Mouse (Mus musculus) stomach, postnatal 0 days (tissue): Measurements from ENCODE around the gene Kdm2b. TPM values are rescaled to one million over a fixed set of nuclear protein-coding genes. Genes with fewer than 3 reads are reported as not detected.

ENCODE experiments used
- ATAC-seq: fragments of 200-750 bp; cut with Nextera tagmentation; 2 replicates; pipeline ENCODE4 v1.8.0; 2017; ENCODE audit not compliant: low FRiP score, low TSS enrichment
- DNase-seq: peaks from one replicate; pipeline ENCODE4 v3.0.0-alpha.2; 2016; ENCODE audit warnings: low spot score
- H3K27ac ChIP-seq: fragments of 300-500 bp; sonication (generic); replicated peaks from 2 replicates; pipeline ENCODE4 v1.5.1; 2014; ENCODE audit warnings: mild to moderate bottlenecking, control low read depth
- H3K27me3 ChIP-seq: fragments of 300-500 bp; sonication (generic); 2 replicates; pipeline ENCODE4 v1.6.1; 2014; ENCODE audit warnings: low read length; ENCODE audit not compliant: control insufficient read depth, insufficient read depth
- H3K36me3 ChIP-seq: fragments of 300-500 bp; sonication (generic); 2 replicates; pipeline ENCODE4 v1.6.1; 2014; ENCODE audit warnings: low read length, mixed read lengths; ENCODE audit not compliant: control insufficient read depth, insufficient read depth
- H3K4me1 ChIP-seq: fragments of 300-500 bp; sonication (generic); replicated peaks from 2 replicates; pipeline ENCODE4 v1.6.1; 2014; ENCODE audit warnings: antibody characterized with exemption; ENCODE audit not compliant: control insufficient read depth, insufficient read depth
- H3K4me2 ChIP-seq: fragments of 300-500 bp; sonication (generic); replicated peaks from 2 replicates; pipeline ENCODE4 v1.6.1; 2014; ENCODE audit warnings: low read depth, mild to moderate bottlenecking, control low read depth, moderate library complexity
- H3K4me3 ChIP-seq: fragments of 300-500 bp; sonication (generic); 2 replicates; pipeline ENCODE4 v1.5.1; 2014; ENCODE audit warnings: low read depth, low read length, control low read depth
- H3K9ac ChIP-seq: fragments of 300-500 bp; sonication (generic); 2 replicates; pipeline ENCODE4 v1.6.1; 2014; ENCODE audit warnings: mild to moderate bottlenecking, low read length, control low read depth, mixed read lengths
- H3K9me3 ChIP-seq: fragments of 300-500 bp; sonication (generic); 2 replicates; pipeline ENCODE4 v1.6.1; 2016; ENCODE audit warnings: low read length; ENCODE audit not compliant: control insufficient read depth
- CTCF ChIP-seq: IDR thresholded peaks from 2 replicates; pipeline ENCODE4 v1.5.1; 2016; ENCODE audit warnings: antibody characterized with exemption, low read depth, mild to moderate bottlenecking, moderate library complexity
- EP300 ChIP-seq: optimal IDR thresholded peaks from 2 replicates; pipeline ENCODE3; 2016; ENCODE audit warnings: antibody characterized with exemption
- WGBS: fragments of 180-500 bp; shearing (Covaris S2); extraction: QIAGEN DNeasy Blood & Tissue Kit; methylation state at CpG from one replicate; pipeline ENCODE4 v1.1.7; 2014; 5-methylcytosine and 5-hydroxymethylcytosine counted together
- polyA plus RNA-seq: library from polyadenylated mRNA; unstranded; fragments of >200 nt; fragmentation: Nextera tagmentation; extraction: Ambion mirVana; gene quantifications from 2 replicates; pipeline ENCODE4 v1.2.1, GENCODE M21; 2015

The Kdm2b gene
- polyA plus RNA-seq, 1 experiment from 2014 or later, result 15.5 TPM

DNA sequence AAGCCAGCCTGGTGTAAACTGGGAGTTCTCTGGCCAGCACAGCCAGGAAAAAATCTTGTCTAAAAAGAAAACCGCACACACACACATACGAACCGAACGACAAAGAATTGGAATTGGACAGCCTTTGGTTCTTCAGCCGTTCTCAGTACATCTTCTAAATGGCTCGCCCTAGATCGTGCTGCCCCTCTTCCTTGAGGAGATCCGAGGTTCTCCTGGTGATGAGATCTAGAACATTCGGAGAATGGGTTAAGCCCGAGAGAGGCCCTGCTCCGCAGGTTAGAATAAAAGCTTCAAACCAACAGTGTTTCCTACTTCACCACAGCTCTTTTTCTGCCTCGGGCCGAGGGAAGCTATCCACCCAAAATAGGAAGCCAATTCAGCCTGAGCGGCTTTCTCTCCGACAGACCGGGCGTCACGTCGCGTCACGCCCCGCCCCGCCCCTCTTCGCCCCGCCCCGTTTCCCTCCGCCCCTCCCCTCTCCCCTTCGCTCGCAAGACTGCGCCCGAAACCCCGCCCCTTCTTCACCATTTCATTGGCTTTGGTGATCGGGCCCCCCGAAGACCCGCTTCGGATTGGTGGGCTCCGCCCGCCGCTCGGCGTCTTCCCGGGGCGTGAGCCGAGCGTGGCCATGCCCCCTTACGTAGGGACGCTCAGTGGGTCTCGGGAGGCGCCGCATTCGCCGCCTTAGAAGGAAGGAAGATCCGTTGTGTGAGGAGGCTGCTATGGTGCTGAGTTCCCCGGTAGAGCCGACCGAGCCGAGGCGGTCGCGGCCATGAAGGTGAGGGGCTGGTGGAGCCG is 139.9 kb downstream of the Kdm2b start, which contains the start of gene Rnf34:
Gene Rnf34 (plus strand): TSS at position 528 of the 798 bp plus-strand sequence.
- TF ChIP-seq CTCF, result no peak
- TF ChIP-seq EP300, result no peak
- 0 out of 2 replicates have a peak, but pooled peaks cover 4% of the 10 kb centered on the region for H3K4me1 ChIP-seq

DNA sequence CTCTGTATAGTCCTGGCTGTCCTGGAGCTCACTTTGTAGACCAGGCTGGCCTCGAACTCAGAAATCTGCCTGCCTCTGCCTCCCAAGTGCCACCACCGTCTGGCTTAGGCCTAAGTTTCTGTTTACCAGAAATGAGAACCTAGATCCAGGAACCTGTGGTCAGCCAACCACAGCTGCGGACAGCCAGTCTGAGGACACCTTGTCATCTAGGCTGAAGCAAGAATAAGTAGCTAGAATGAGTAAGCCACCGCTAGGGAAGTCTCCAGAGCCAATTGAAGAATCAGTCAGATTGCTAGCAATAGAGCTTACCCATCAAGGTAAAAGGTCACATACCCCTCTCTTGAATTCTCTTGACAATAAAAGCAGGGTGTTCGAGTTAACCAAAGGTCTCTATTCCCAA is 145.8 kb downstream of the Kdm2b start:
- no peaks in the 10 kb centered on the region for H3K27me3 ChIP-seq
- no peak overlapping the region for H3K4me3 ChIP-seq
- H3K4me2 ChIP-seq, result no peak overlapping the region
- no peak for DNase-seq
- no peak for ATAC-seq
- H3K4me1 ChIP-seq, result no peaks in the 10 kb centered on the region
- H3K9ac ChIP-seq, result no peak overlapping the region
- TF ChIP-seq CTCF (no peak), EP300 (no peak)
- H3K9me3 ChIP-seq, result no peaks in the 10 kb centered on the region
- no peaks in the 10 kb centered on the region for H3K36me3 ChIP-seq
- 85% methylated on average over 5 of the region's 5 CpGs for WGBS
- H3K27ac ChIP-seq, result no peak overlapping the region

More for the DNA sequence above, 139.9 kb downstream of the Kdm2b start, which contains the start of gene Rnf34:
- H3K9me3 ChIP-seq, result no peaks in the 10 kb centered on the region
- H3K27ac ChIP-seq, result peak within 1 kb of the TSS; percentile 93
- peak within 1 kb of the TSS; percentile 96 for H3K4me2 ChIP-seq
- peak; percentile 99 for ATAC-seq
- peak within 1 kb of the TSS; percentile 76 for H3K4me3 ChIP-seq
- DNase-seq, result peak; percentile 99
- peak within 1 kb of the TSS; percentile 92 for H3K9ac ChIP-seq
- under 1% methylated on average over 55 of the region's 61 CpGs for WGBS
- no peaks in the 10 kb centered on the region for H3K36me3 ChIP-seq
- no peaks in the 10 kb centered on the region for H3K27me3 ChIP-seq

DNA sequence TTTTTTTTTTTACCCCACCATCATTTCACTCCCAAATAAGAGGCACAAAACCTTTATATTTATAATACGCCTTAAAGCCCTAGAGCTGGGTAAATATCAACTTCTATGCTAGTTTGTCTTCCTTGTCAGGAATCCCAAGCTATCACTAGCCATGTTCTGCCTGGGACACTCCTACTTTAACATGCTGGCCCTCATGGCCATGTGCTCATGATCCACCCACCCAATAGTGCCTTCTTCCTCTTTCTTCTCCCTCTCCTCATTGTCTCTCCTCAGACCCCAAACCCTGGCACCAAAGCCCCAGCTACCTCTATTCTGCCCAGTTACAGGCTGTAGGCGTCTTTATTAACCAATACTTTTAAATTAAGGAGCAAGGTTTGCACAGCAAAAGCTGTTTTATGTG is 148.5 kb downstream of the Kdm2b start:
- no peak for ATAC-seq
- no peak for TF ChIP-seq CTCF
- no peak for TF ChIP-seq EP300
- Histone ChIP-seq H3K27me3 (no peaks in the 10 kb centered on the region), H3K9ac (no peak overlapping the region), H3K4me3 (no peak overlapping the region), H3K4me2 (no peak overlapping the region), H3K36me3 (no peaks in the 10 kb centered on the region), H3K27ac (no peak overlapping the region), H3K9me3 (no peaks in the 10 kb centered on the region), H3K4me1 (no peaks in the 10 kb centered on the region)
- WGBS, result 86% methylated on average over 2 of the region's 2 CpGs
- no peak for DNase-seq

DNA sequence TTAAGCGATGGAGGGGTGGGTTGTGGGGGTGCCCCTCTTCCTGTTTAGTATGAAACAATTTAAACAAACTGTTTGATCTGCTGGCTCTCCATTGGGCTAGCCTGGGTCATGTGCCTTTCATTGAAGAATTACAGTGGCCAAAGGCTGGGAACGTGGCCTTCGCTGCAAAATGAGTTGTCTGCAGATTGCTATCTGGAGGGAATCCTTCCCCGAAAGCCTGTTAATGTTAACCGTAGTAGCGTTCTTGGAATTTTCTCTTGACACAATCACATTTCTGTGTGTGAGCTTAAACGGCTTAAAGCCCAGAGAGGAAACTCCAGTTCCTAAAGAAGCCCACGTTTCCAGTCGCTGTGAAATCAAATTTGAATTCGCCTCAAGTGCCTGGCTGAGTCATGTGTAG is 156.6 kb downstream of the Kdm2b start:
- DNase-seq (no peak), ATAC-seq (no peak)
- WGBS, result 71% methylated on average over 10 of the region's 10 CpGs
- Histone ChIP-seq H3K4me3 (no peak overlapping the region), H3K27me3 (no peaks in the 10 kb centered on the region), H3K4me1 (no peaks in the 10 kb centered on the region), H3K27ac (no peak overlapping the region), H3K4me2 (no peak overlapping the region), H3K9ac (no peak overlapping the region), H3K36me3 (no peaks in the 10 kb centered on the region), H3K9me3 (no peaks in the 10 kb centered on the region)
- no peak for TF ChIP-seq EP300
- TF ChIP-seq CTCF, result no peak

DNA sequence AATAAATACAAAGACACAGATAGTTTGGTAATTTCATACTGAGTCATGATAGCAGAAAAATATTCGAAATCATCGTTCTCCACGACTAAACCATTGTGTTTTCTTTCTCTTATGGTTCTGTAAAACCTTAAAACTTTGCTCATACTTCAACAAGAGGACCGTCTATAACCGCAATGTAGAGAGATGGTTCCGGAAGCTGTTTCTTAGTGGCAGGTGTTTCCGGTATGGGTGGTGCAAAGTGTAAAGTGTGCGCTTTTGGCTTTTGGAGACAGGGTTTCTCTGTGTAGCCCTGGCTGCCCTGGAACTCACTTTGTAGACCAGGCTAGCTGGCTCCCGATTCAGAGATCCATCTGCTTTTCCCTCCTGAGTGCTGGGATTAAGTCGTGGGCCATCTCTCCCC is 157.1 kb downstream of the Kdm2b start:
- no peak for DNase-seq
- no peak overlapping the region for H3K4me3 ChIP-seq
- no peak overlapping the region for H3K27ac ChIP-seq
- 82% methylated on average over 10 of the region's 10 CpGs for WGBS
- H3K4me1 ChIP-seq, result no peaks in the 10 kb centered on the region
- no peak overlapping the region for H3K9ac ChIP-seq
- H3K4me2 ChIP-seq, result no peak overlapping the region
- H3K9me3 ChIP-seq, result no peaks in the 10 kb centered on the region
- no peaks in the 10 kb centered on the region for H3K36me3 ChIP-seq
- TF ChIP-seq CTCF, result no peak
- TF ChIP-seq EP300, result no peak
- no peaks in the 10 kb centered on the region for H3K27me3 ChIP-seq
- ATAC-seq, result no peak

DNA sequence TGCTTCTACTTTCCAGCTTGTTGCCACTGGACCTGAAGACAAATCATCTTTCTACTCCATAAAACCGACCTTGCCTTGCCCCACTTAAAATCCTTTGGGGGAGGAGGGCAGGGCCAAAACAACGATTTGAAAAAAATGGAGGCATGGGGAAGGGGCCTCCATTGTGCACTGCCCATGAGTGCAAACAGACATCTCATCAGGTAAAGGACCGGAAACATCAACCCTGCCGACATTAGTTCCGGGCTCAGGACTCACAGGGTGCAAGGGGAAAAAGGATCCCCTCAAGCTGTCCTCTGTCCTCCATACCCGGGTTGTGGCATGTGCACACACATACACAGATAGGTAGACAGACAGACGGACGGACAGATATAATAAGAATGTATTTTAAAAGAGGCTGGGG is 164.5 kb downstream of the Kdm2b start:
- no peak for TF ChIP-seq EP300
- no peak for TF ChIP-seq CTCF

More for the DNA sequence above, 164.5 kb downstream of the Kdm2b start:
- DNase-seq (no peak), ATAC-seq (no peak)
- no peaks in the 10 kb centered on the region for H3K4me1 ChIP-seq
- H3K27me3 ChIP-seq, result no peaks in the 10 kb centered on the region
- no peak overlapping the region for H3K27ac ChIP-seq
- H3K4me2 ChIP-seq, result no peak overlapping the region
- H3K9me3 ChIP-seq, result no peaks in the 10 kb centered on the region
- H3K36me3 ChIP-seq, result no peaks in the 10 kb centered on the region
- no peak overlapping the region for H3K9ac ChIP-seq
- 82% methylated on average over 8 of the region's 8 CpGs for WGBS
- no peak overlapping the region for H3K4me3 ChIP-seq
